Mouse (Mus musculus): Measurements from ENCODE around the gene L3mbtl3.

The L3mbtl3 gene

DNA sequence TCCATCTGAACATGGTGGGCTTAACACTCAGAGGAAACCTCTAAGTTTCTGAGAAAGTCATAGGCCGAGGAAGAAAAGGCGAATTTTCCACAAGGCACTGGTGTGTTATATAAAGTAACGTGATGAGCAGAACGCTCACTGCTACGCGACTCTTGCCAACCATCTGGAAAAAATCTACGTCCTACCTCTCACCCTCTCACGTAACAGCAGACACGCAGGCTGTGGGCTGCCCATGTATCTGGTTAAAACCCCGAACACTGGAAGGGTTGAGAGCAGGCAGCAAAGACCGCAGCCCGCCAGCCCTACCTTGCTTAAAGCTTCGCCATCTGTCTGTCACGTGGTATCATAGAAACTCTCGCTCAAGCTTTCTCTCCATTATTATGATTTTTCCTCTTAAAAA, 61.4 kb downstream of the L3mbtl3 start:
- no peak for TF ChIP-seq GATA4 (IDR thresholded peaks at IDR 0.05; ENCODE audit: insufficient replicate concordance, low read length)

DNA sequence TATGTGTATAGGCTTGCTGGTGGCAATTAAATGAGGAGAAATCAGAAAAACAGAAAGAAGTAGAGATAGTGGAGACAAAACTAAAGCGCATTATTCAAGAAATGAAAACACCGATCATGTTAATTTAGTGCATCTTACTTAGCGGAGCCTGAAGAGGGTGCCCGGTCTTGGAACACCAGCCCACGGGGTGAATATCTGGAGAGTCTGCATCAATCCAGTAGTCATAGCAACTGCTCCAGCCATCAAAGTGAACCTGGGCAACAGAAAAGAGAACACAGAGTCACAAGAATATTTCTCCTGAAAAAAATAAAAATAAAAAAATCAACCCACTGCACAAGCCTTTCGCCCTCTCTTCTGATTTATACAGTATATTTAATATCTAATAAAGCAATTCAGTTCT, 72.3 kb downstream of the L3mbtl3 start:
- TF ChIP-seq GATA4 (IDR thresholded peaks at IDR 0.05; ENCODE audit: insufficient replicate concordance, low read length), result no peak

DNA sequence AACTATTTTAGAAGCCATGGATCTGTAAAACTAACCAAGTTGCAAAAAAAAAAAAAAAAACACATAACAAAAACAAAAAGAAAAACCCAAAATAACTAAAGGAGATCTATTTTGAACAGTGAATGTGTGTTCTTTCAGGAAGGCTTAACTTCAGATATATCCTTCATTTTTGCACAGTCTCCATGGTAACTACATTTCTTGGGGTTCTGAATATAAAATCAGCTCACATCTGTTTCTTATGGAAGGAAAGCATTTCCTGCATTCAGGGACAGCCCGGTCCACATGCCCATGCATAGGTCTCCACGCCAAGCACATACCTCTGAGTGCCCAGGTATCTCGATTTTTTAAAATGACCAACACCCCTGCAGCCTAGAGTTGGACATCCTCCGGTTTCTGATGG, 73.4 kb downstream of the L3mbtl3 start:
- no peak for TF ChIP-seq GATA4 (IDR thresholded peaks at IDR 0.05; ENCODE audit: insufficient replicate concordance, low read length)

GRCm38 (mm10) chr10:26297626-26298025, 78.1 kb downstream of the L3mbtl3 start:
- TF ChIP-seq GATA4 (IDR thresholded peaks at IDR 0.05; ENCODE audit: insufficient replicate concordance, low read length), result no peak

DNA sequence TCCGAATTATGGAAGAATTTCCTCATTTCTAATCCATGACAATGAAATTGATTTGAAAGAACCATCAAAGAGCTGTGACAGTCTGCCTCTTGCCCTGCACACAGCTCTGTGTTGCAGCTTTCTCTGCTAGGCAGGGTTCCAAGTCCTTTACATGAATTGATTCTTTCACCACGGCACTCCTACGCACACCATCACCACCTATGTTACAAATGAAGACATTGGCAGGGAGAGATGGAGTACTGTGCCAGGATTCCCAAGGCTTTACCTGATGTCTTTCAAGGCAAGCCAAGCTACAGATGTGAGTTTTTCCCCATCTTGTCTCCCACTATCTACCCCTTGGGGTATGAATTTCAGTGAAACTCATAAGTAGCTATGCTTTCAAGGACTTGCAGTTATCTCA, 78.6 kb downstream of the L3mbtl3 start:
- TF ChIP-seq GATA4 (IDR thresholded peaks at IDR 0.05; ENCODE audit: insufficient replicate concordance, low read length), result no peak

DNA sequence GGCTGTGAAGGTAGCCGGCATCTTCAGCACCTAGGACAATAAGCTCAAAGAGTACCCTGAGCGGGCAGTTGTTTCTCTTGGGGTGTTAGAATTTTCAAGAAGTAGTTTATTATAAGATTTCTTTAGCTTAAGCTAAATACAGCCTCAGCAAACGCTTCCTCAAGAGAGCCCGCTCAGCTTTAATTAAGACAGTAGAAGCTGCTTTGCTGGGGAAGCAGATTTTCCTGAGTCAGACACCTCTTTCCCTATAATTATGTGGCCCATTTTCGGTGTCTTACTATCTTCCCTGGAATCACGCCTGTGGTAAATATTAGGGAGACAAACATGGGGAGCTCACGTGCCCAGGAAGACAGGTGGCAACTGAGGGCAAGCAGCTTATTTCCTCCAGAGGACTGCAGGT, 88.6 kb downstream of the L3mbtl3 start:
- no peak for TF ChIP-seq GATA4 (IDR thresholded peaks at IDR 0.05; ENCODE audit: insufficient replicate concordance, low read length)

GRCm38 (mm10) chr10:26280009-26280408, 95.8 kb downstream of the L3mbtl3 start:
- no peak for TF ChIP-seq GATA4 (IDR thresholded peaks at IDR 0.05; ENCODE audit: insufficient replicate concordance, low read length)

GRCm38 (mm10) chr10:26275414-26275813, 100.4 kb downstream of the L3mbtl3 start:
- TF ChIP-seq GATA4 (IDR thresholded peaks at IDR 0.05; ENCODE audit: insufficient replicate concordance, low read length), result no peak

DNA sequence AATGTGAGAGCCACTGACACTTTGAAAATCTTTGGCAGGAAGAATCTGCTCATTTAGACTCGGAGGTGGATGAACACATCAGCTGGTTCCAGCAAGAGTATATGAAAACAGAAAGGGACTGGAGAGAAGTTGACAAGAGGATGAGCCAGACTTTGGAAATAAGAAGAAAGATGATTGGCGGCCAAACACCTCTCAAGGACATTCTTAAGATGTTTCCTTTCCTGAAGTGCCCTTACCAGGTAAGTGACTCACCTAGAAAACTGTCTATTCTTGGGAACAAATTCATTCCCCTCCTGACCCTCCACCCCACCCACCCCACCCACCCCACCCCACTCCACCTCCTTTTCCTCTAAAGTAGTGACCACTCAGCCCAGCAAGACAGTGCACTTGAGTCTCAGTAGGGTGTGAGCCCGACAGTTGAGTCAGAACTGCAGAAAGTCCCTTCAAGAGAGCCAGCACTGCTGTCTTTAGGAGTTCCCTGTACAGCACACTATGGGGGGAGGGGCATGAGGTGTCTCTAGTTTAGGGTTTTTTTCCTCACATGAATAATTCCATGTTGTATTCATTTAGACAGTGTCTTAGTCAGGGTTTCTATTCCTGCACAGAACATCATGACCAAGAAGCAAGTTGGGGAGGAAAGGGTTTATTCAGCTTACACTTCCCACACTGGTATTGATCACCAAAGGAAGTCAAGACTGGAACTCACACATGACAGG, 111.9 kb downstream of the L3mbtl3 start:
- TF ChIP-seq GATA4 (IDR thresholded peaks at IDR 0.05; ENCODE audit: insufficient replicate concordance, low read length), result no peak

DNA sequence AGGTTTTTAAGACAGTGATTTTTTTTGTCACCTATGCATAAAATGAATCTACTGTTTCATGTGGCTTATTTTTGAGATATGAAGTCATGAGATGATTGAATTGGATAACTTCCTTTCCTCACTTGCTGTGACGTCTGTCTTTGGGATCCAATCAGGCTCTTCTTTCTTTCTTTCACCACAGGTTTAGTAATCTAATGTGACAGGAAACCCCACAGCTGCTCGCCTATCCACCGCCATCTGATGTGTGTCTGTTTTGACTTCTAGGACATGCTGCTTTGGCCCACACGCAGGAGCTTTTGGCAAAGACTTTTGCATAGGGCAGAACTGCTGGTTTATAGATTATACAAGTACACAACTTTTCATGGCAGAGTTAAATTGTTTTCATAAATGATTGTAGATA, 115.9 kb downstream of the L3mbtl3 start:
- TF ChIP-seq GATA4 (IDR thresholded peaks at IDR 0.05; ENCODE audit: insufficient replicate concordance, low read length), result no peak

DNA sequence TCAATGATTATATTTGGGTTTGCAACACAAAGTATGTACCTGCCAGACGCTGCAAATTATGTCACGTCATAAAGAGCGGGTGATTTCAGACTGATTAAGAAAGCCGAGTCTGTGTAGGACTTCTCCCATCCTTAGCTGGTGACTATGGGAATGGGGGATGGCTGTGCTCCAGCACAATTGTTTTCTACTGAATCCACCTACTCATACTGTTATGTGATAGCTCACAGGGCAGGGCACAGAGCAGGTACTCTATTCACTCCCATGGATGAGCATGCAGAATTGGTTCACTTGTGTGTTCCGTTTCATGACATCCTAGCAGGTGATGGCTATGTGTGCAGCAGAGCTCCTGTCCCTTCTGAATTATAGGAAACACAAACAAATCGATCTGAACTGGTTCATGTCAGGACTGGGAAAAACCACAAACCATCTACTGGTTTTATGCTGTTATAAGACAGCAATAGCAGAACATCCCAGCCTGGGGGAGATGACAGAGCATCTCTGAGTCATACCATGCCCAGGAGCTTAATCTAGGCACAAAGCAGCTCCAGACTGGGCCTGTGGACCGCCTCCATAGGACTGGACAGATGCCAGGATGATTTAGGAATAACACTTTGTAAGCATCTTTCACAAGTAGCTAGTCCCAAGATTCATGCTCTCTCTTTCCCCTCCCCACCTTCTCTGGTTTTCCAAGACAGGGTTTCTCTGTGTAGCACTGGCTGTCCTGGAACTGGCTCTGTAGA, 126.2 kb downstream of the L3mbtl3 start:
- no peak for TF ChIP-seq GATA4 (IDR thresholded peaks at IDR 0.05; ENCODE audit: insufficient replicate concordance, low read length)

DNA sequence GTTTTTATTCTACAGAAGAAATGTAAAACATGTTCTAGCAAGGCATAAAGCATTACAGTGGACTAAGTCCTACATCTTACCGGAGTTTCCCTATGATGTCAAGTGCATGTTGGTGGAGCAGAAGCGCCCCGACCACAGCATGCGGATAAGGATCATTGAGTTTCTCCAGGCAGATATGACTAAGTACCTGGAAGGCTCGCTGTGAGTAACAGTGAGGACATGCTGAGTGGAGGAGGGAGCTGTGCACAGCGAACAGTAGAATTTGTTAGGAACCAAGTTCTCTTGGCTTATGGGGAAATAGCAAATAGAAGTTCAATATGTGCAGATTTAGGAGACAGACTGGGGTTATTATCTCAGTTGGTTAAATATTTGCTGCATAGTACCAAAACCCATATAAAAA, 131.3 kb downstream of the L3mbtl3 start:
- no peak for TF ChIP-seq GATA4 (IDR thresholded peaks at IDR 0.05; ENCODE audit: insufficient replicate concordance, low read length)

DNA sequence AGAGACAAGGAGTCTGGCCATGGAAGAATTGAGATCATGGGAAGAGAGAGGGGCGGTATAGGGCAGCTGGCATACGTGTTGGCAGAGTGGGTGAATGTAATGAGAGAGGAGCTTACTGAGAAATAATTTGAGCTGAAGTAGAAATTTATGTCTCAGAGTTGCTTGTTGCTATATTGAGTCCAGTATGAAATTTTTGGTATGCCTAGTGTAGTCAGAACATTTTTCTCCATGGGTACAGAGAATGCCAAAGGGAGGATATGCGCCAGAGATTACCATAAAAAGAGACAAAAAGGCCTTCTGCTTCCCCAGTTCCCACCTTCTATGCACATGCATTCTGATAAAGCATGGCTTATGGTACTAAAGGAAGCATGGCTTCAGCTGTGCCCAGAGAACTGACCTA, 132.6 kb downstream of the L3mbtl3 start:
- no peak for TF ChIP-seq GATA4 (IDR thresholded peaks at IDR 0.05; ENCODE audit: insufficient replicate concordance, low read length)

GRCm38 (mm10) chr10:26239090-26239489, 136.7 kb downstream of the L3mbtl3 start:
- no peak for TF ChIP-seq GATA4 (IDR thresholded peaks at IDR 0.05; ENCODE audit: insufficient replicate concordance, low read length)

DNA sequence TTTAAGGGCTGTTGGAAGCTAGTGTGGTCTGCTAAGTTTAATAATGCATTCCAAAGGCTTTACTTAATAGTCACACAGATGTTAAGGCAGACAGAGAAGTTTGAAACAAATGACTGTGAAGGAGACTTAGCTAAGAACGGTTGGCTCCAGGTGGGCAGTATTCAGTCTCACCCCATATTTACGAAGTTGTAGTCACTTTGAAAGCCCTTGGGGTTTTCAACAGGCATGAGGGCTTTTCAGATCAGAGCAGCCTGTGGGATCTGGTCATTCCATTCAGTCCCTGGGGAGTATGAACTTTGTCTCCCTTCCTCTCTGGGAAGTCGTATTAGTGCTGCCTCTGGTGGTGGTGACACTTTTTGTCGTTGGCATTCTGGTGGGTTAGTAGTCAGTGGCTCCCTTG, 137.2 kb downstream of the L3mbtl3 start:
- TF ChIP-seq GATA4 (IDR thresholded peaks at IDR 0.05; ENCODE audit: insufficient replicate concordance, low read length), result no peak

DNA sequence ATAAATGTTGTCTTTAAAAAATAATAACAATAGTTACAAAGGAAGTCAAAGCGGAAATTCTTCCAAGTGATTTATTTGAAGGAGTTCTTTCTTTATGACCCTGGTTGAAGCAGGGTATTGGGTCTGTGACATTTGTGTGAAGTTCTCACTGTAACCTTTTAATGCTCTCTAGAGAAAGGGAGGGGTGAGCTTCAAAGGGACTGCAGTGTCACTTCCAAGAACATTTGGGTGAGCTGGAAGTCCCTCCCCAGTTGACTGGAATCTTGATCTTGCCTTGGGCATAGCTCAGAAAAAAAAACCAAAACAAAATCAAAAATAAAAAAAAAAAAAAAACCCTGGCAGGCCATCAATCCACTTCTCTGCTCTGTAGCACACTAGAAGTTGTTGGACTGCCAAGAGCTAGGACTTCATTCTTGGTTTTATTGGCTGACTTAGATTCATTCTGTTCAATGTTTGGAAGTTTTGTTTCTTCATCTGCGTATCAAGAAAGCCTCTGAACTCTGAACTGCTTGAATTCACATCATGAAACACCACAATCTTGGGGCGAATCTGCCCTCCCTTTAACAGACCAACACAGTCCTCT, 143.6 kb downstream of the L3mbtl3 start:
- no peak for TF ChIP-seq GATA4 (IDR thresholded peaks at IDR 0.05; ENCODE audit: insufficient replicate concordance, low read length)
